Mouse (Mus musculus) testis, adult 2 months (tissue): ENCODE measurements around the gene Repin1.

Source experiments
- CTCF ChIP-seq: fragments of 200-500 bp; IDR thresholded peaks from 2 replicates; pipeline ENCODE4 v1.5.1; 2012; ENCODE audit warnings: low read depth, mild to moderate bottlenecking, inconsistent platforms, low read length, moderate library complexity; ENCODE audit not compliant: control insufficient read depth, insufficient read depth, insufficient replicate concordance
- POLR2A ChIP-seq: fragments of 200-500 bp; IDR thresholded peaks from 2 replicates; pipeline ENCODE4 v1.6.1; 2012; ENCODE audit warnings: low read depth, mild to moderate bottlenecking, inconsistent platforms, low read length, moderate library complexity; ENCODE audit not compliant: control insufficient read depth

DNA sequence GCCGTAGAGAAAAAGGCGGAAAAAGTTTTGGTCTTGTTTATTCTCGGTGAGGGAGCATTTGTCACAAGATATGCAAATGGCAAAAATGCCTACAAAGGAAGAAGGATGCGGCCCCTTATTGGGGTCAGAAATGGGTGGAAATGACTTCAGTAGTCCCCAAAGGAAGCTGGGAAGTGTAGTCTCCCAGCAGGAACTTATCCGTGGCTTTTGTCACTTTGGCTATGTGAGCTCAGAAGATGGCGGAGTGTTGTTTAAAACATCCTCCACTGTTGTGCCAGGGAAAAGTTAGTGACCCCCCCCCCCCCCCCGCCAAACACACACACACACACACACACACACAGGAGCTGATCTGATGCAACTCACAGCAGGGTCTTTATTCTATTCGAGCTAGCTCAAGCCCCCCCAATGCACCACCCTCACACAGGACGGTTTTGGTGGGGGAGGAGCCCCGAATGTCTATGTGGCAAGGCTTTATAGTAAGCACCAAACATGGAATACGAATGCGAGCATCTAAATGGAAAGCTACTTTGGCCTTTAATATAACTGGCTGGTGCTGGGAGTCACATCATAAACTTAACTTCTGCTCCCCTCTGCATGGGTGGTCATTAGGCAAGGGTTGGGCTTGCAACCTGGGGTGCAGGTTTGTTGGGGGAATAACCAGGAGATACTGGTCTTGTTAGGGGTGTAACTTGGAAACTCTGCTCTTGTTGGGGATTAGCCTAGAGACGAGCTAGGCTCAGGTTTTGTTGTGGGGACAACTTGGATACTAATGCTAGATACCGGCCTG lies 38.4 kb upstream of the Repin1 start:
- no peak for TF ChIP-seq CTCF
- no peak for TF ChIP-seq POLR2A
